Mouse (Mus musculus) heart, adult 2 months (tissue): ENCODE measurements around the gene Cldnd1. TPM values are rescaled to one million over a fixed set of nuclear protein-coding genes. Genes with fewer than 3 reads are reported as not detected.

Experiments used
- DNase-seq, 2 experiments: peaks; one replicate each; pipeline ENCODE4 v3.0.0; 2021
- H3K27ac ChIP-seq: fragments of 200-600 bp; 2 replicates; pipeline ENCODE4 v1.8.1; 2022
- H3K27me3 ChIP-seq: fragments of 200-500 bp; 2 replicates; pipeline ENCODE4 v1.6.1; 2012; ENCODE audit warnings: mild to moderate bottlenecking, low read length, inconsistent platforms, mixed read lengths; ENCODE audit not compliant: control insufficient read depth, insufficient read depth
- H3K36me3 ChIP-seq: fragments of 200-500 bp; 2 replicates; pipeline ENCODE4 v1.6.1; 2012; ENCODE audit warnings: low read length, inconsistent platforms; ENCODE audit not compliant: control insufficient read depth, insufficient read depth
- H3K4me1 ChIP-seq: fragments of 200-500 bp; 2 replicates; pipeline ENCODE4 v1.6.1; 2011; ENCODE audit warnings: low read length; ENCODE audit not compliant: control insufficient read depth, insufficient read depth
- H3K4me3 ChIP-seq: fragments of 200-600 bp; 2 replicates; pipeline ENCODE4 v1.8.1; 2022
- H3K79me2 ChIP-seq: fragments of 200-500 bp; replicated peaks from 2 replicates; pipeline ENCODE4 v1.6.1; 2012; ENCODE audit warnings: mild to moderate bottlenecking, inconsistent platforms, low read length, moderate library complexity, mixed read lengths; ENCODE audit not compliant: control insufficient read depth, insufficient read depth
- H3K9ac ChIP-seq: fragments of 200-500 bp; 2 replicates; pipeline ENCODE4 v1.6.1; 2012; ENCODE audit warnings: low read depth, mild to moderate bottlenecking, control low read depth, inconsistent platforms, low read length, mixed read lengths
- CTCF ChIP-seq: fragments of 200-600 bp; IDR thresholded peaks from 2 replicates; pipeline ENCODE4 v1.8.1; 2022; ENCODE audit warnings: antibody characterized with exemption, mild to moderate bottlenecking, moderate library complexity
- EP300 ChIP-seq: fragments of 200-500 bp; IDR thresholded peaks from 2 replicates; pipeline ENCODE4 v1.6.1; 2011; ENCODE audit warnings: low read depth, low read length, control low read depth; ENCODE audit not compliant: insufficient read depth
- POLR2A ChIP-seq: fragments of 200-500 bp; IDR thresholded peaks from 2 replicates; pipeline ENCODE4 v1.6.1; 2011; ENCODE audit warnings: mild to moderate bottlenecking, low read depth, low read length, control low read depth; ENCODE audit not compliant: insufficient read depth
- WGBS: fragments of 180-500 bp; shearing (Covaris S2); methylation state at CpG from one replicate; pipeline ENCODE4 v1.1.7; 2018; 5-methylcytosine and 5-hydroxymethylcytosine counted together
- intact Hi-C: fragments of 180-260 bp; cut with DNase I; formaldehyde crosslinking; loops from one replicate; pipeline ENCODE4 v1.15.1; 2025
- polyA plus RNA-seq: library from polyadenylated mRNA; depleted of rRNA; stranded (reverse); fragments of >200 nt; gene quantifications from 2 replicates; pipeline ENCODE4 v1.2.3, GENCODE M21; 2012
- total RNA-seq, 2 experiments: library from RNA; stranded (reverse); gene quantifications; 2 replicates each; pipeline ENCODE4 v1.2.3; 2021

Cldnd1 gene
- total and polyA plus RNA-seq, 3 experiments: 47.3 to 58.8 (median 56.2) TPM

GRCm38 (mm10) chr16:58685548-58686537, 41.9 kb upstream of the Cldnd1 start:
- intact Hi-C loops: no loop called here

GRCm38 (mm10) chr16:58688534-58688933, 39.2 kb upstream of the Cldnd1 start:
- Histone ChIP-seq H3K36me3 (no peaks in the 10 kb centered on the region), H3K27me3 (no peaks in the 10 kb centered on the region), H3K9ac (no peak overlapping the region), H3K4me3 (no peak overlapping the region), H3K4me1 (peaks cover 4% of the 10 kb centered on the region), H3K79me2 (no peaks in the 10 kb centered on the region), H3K27ac (no peak overlapping the region)
- DNase-seq: no peak
- TF ChIP-seq EP300: no peak
- TF ChIP-seq CTCF: no peak
- no peak for TF ChIP-seq POLR2A
- intact Hi-C loops: no loop called here
- 100% methylated on average over 1 of the region's 1 CpGs for WGBS

More at GRCm38 (mm10) chr16:58685548-58686537, 41.9 kb upstream of the Cldnd1 start:
- DNase-seq: peak in 1 of 2 experiments; percentile 14
- no peak overlapping the region for H3K9ac ChIP-seq
- H3K27ac ChIP-seq: no peak overlapping the region
- peak overlapping the region; percentile 3; the same call in 1 of the 2 replicates for H3K4me3 ChIP-seq
- 36% methylated on average over 20 of the region's 20 CpGs for WGBS
- H3K4me1 ChIP-seq: peaks cover 4% of the 10 kb centered on the region
- no peaks in the 10 kb centered on the region for H3K27me3 ChIP-seq
- no peaks in the 10 kb centered on the region for H3K36me3 ChIP-seq
- H3K79me2 ChIP-seq: no peaks in the 10 kb centered on the region
- no peak for TF ChIP-seq POLR2A
- no peak for TF ChIP-seq EP300
- TF ChIP-seq CTCF: no peak

GRCm38 (mm10) chr16:58689555-58690169, 38.0 kb upstream of the Cldnd1 start:
- DNase-seq: no peak
- intact Hi-C loops: no loop called here
- Histone ChIP-seq H3K79me2 (no peaks in the 10 kb centered on the region), H3K9ac (no peak overlapping the region), H3K4me1 (peaks cover 4% of the 10 kb centered on the region), H3K36me3 (no peaks in the 10 kb centered on the region), H3K27me3 (no peaks in the 10 kb centered on the region), H3K4me3 (no peak overlapping the region), H3K27ac (no peak overlapping the region)
- 60% methylated on average over 5 of the region's 5 CpGs for WGBS
- TF ChIP-seq CTCF (no peak), POLR2A (no peak), EP300 (no peak)

GRCm38 (mm10) chr16:58690322-58690732, 37.4 kb upstream of the Cldnd1 start:
- Histone ChIP-seq H3K4me1 (peaks cover 4% of the 10 kb centered on the region), H3K36me3 (no peaks in the 10 kb centered on the region), H3K9ac (no peak overlapping the region), H3K27ac (no peak overlapping the region), H3K27me3 (no peaks in the 10 kb centered on the region), H3K4me3 (no peak overlapping the region), H3K79me2 (no peaks in the 10 kb centered on the region)
- intact Hi-C loops: no loop called here
- TF ChIP-seq EP300 (no peak), POLR2A (no peak), CTCF (no peak)
- no peak for DNase-seq
- WGBS: 49% methylated on average over 5 of the region's 5 CpGs

GRCm38 (mm10) chr16:58694091-58694490, 33.6 kb upstream of the Cldnd1 start:
- H3K79me2 ChIP-seq: no peaks in the 10 kb centered on the region
- intact Hi-C loops: no loop called here
- no peaks in the 10 kb centered on the region for H3K36me3 ChIP-seq
- H3K27me3 ChIP-seq: no peaks in the 10 kb centered on the region
- peaks cover 2% of the 10 kb centered on the region for H3K4me1 ChIP-seq
- 89% methylated on average over 5 of the region's 5 CpGs for WGBS
- DNase-seq: no peak
- H3K27ac ChIP-seq: no peak overlapping the region
- no peak overlapping the region for H3K4me3 ChIP-seq
- no peak overlapping the region for H3K9ac ChIP-seq
- TF ChIP-seq POLR2A (no peak), EP300 (no peak), CTCF (no peak)

GRCm38 (mm10) chr16:58696796-58697195, 30.9 kb upstream of the Cldnd1 start:
- Histone ChIP-seq H3K4me1 (no peaks in the 10 kb centered on the region), H3K27ac (no peak overlapping the region), H3K9ac (no peak overlapping the region), H3K36me3 (no peaks in the 10 kb centered on the region), H3K4me3 (no peak overlapping the region), H3K79me2 (no peaks in the 10 kb centered on the region), H3K27me3 (no peaks in the 10 kb centered on the region)
- DNase-seq: no peak
- WGBS: 84% methylated on average over 3 of the region's 3 CpGs
- TF ChIP-seq EP300 (no peak), POLR2A (no peak), CTCF (no peak)
- intact Hi-C loops: no loop called here
